Mouse (Mus musculus) liver, adult 2 months (tissue): ENCODE results near the gene Exosc1.

Source experiments
- CTCF ChIP-seq: fragments of 200-500 bp; IDR thresholded peaks from 2 replicates; pipeline ENCODE4 v1.5.1; 2011; ENCODE audit warnings: low read depth, low read length, control low read depth
- POLR2A ChIP-seq: fragments of 200-500 bp; IDR thresholded peaks from 2 replicates; pipeline ENCODE4 v1.6.1; 2011; ENCODE audit warnings: low read length, control low read depth; ENCODE audit not compliant: insufficient read depth; ENCODE audit errors: extremely low read depth

- TF ChIP-seq CTCF (no peak), POLR2A (no peak)
Measured at GRCm38 (mm10) chr19:41901696-41902095, 31.5 kb downstream of the Exosc1 start.
